Mouse (Mus musculus): Measurements from ENCODE around the gene Synpo2. TPM values are rescaled to one million over a fixed set of nuclear protein-coding genes. Genes with fewer than 3 reads are reported as not detected.

The Synpo2 gene
- polyA plus RNA-seq, 1 experiment from 2014 or later: 4.5 TPM

- H3K9me3 ChIP-seq: no peaks in the 10 kb centered on the region
- no peaks in the 10 kb centered on the region for H3K4me1 ChIP-seq
- H3K27me3 ChIP-seq: no peaks in the 10 kb centered on the region
- no peak overlapping the region for H3K4me2 ChIP-seq
- no peak overlapping the region for H3K27ac ChIP-seq
- H3K36me3 ChIP-seq: no peaks in the 10 kb centered on the region
- H3K4me3 ChIP-seq: no peak overlapping the region
- no peak overlapping the region for H3K9ac ChIP-seq
- ATAC-seq (ENCODE audit: insufficient number of reproducible peaks, low FRiP score, low TSS enrichment, low read depth): no peak
Observed at GRCm38 (mm10) chr3:123075034-123075433, 160.9 kb downstream of the Synpo2 start.

GRCm38 (mm10) chr3:123073351-123073750 lies 162.6 kb downstream of the Synpo2 start:
- no peak overlapping the region for H3K4me2 ChIP-seq
- H3K36me3 ChIP-seq: no peaks in the 10 kb centered on the region
- H3K4me3 ChIP-seq: no peak overlapping the region
- H3K27ac ChIP-seq: no peak overlapping the region
- H3K4me1 ChIP-seq: no peaks in the 10 kb centered on the region
- no peak for ATAC-seq (ENCODE audit: insufficient number of reproducible peaks, low FRiP score, low TSS enrichment, low read depth)
- H3K9ac ChIP-seq: no peak overlapping the region
- H3K27me3 ChIP-seq: no peaks in the 10 kb centered on the region
- H3K9me3 ChIP-seq: no peaks in the 10 kb centered on the region

- Histone ChIP-seq H3K4me3 (no peak overlapping the region), H3K27me3 (no peaks in the 10 kb centered on the region), H3K9ac (no peak overlapping the region), H3K36me3 (no peaks in the 10 kb centered on the region), H3K4me2 (no peak overlapping the region), H3K9me3 (no peaks in the 10 kb centered on the region), H3K4me1 (no peaks in the 10 kb centered on the region), H3K27ac (no peak overlapping the region)
- no peak for ATAC-seq (ENCODE audit: insufficient number of reproducible peaks, low FRiP score, low TSS enrichment, low read depth)
- WGBS: no CpG with 5 or more reads among the region's 1 CpGs
Observed at GRCm38 (mm10) chr3:123072472-123072871, 163.5 kb downstream of the Synpo2 start.

- Histone ChIP-seq H3K9ac (no peak overlapping the region), H3K27ac (no peak overlapping the region), H3K9me3 (no peaks in the 10 kb centered on the region), H3K27me3 (no peaks in the 10 kb centered on the region), H3K4me2 (no peak overlapping the region), H3K4me1 (no peaks in the 10 kb centered on the region), H3K36me3 (no peaks in the 10 kb centered on the region), H3K4me3 (no peak overlapping the region)
- no peak for ATAC-seq (ENCODE audit: insufficient number of reproducible peaks, low FRiP score, low TSS enrichment, low read depth)
- WGBS: 93% methylated on average over 1 of the region's 1 CpGs
Observed at GRCm38 (mm10) chr3:123070996-123071395, 165.0 kb downstream of the Synpo2 start.

GRCm38 (mm10) chr3:123066836-123067235 lies 169.1 kb downstream of the Synpo2 start:
- ATAC-seq (ENCODE audit: insufficient number of reproducible peaks, low FRiP score, low TSS enrichment, low read depth): no peak
- Histone ChIP-seq H3K36me3 (no peaks in the 10 kb centered on the region), H3K9ac (no peak overlapping the region), H3K4me3 (no peak overlapping the region), H3K4me2 (no peak overlapping the region), H3K27ac (no peak overlapping the region), H3K4me1 (0 out of 2 replicates have a peak, but pooled peaks cover 2% of the 10 kb centered on the region), H3K9me3 (no peaks in the 10 kb centered on the region), H3K27me3 (no peaks in the 10 kb centered on the region)
- 80% methylated on average over 7 of the region's 7 CpGs for WGBS

GRCm38 (mm10) chr3:123065466-123065865 lies 170.5 kb downstream of the Synpo2 start:
- Histone ChIP-seq H3K27ac (no peak overlapping the region), H3K9me3 (no peaks in the 10 kb centered on the region), H3K4me1 (0 out of 2 replicates have a peak, but pooled peaks cover 2% of the 10 kb centered on the region), H3K36me3 (no peaks in the 10 kb centered on the region), H3K4me3 (no peak overlapping the region), H3K9ac (no peak overlapping the region), H3K27me3 (no peaks in the 10 kb centered on the region), H3K4me2 (no peak overlapping the region)
- no peak for ATAC-seq (ENCODE audit: insufficient number of reproducible peaks, low FRiP score, low TSS enrichment, low read depth)
- WGBS: 52% methylated on average over 5 of the region's 5 CpGs

- Histone ChIP-seq H3K27me3 (no peaks in the 10 kb centered on the region), H3K27ac (no peak overlapping the region), H3K4me3 (no peak overlapping the region), H3K9ac (no peak overlapping the region), H3K4me2 (no peak overlapping the region), H3K36me3 (no peaks in the 10 kb centered on the region), H3K4me1 (0 out of 2 replicates have a peak, but pooled peaks cover 2% of the 10 kb centered on the region), H3K9me3 (no peaks in the 10 kb centered on the region)
- 32% methylated on average over 5 of the region's 5 CpGs for WGBS
- no peak for ATAC-seq (ENCODE audit: insufficient number of reproducible peaks, low FRiP score, low TSS enrichment, low read depth)
Observed at GRCm38 (mm10) chr3:123064186-123064585, 171.8 kb downstream of the Synpo2 start.

- Histone ChIP-seq H3K4me1 (0 out of 2 replicates have a peak, but pooled peaks cover 2% of the 10 kb centered on the region), H3K27me3 (no peaks in the 10 kb centered on the region), H3K9me3 (no peaks in the 10 kb centered on the region), H3K36me3 (no peaks in the 10 kb centered on the region), H3K9ac (no peak overlapping the region), H3K4me3 (no peak overlapping the region), H3K4me2 (no peak overlapping the region), H3K27ac (no peak overlapping the region)
- WGBS: 80% methylated on average over 2 of the region's 2 CpGs
- ATAC-seq (ENCODE audit: insufficient number of reproducible peaks, low FRiP score, low TSS enrichment, low read depth): no peak
Observed at GRCm38 (mm10) chr3:123061931-123062330, 174.0 kb downstream of the Synpo2 start.

- no peak overlapping the region for H3K4me3 ChIP-seq
- no peak overlapping the region for H3K27ac ChIP-seq
- ATAC-seq (ENCODE audit: insufficient number of reproducible peaks, low FRiP score, low TSS enrichment, low read depth): no peak
- 0 out of 2 replicates have a peak, but pooled peaks cover 2% of the 10 kb centered on the region for H3K4me1 ChIP-seq
- H3K9me3 ChIP-seq: no peaks in the 10 kb centered on the region
- no peak overlapping the region for H3K4me2 ChIP-seq
- H3K9ac ChIP-seq: no peak overlapping the region
- no peaks in the 10 kb centered on the region for H3K36me3 ChIP-seq
- WGBS: 86% methylated on average over 1 of the region's 1 CpGs
- H3K27me3 ChIP-seq: no peaks in the 10 kb centered on the region
Observed at GRCm38 (mm10) chr3:123058832-123059231, 177.1 kb downstream of the Synpo2 start.

GRCm38 (mm10) chr3:123054178-123054577 lies 181.8 kb downstream of the Synpo2 start:
- 0 out of 2 replicates have a peak, but pooled peaks cover 3% of the 10 kb centered on the region for H3K9me3 ChIP-seq
- H3K4me1 ChIP-seq: no peaks in the 10 kb centered on the region
- H3K27me3 ChIP-seq: no peaks in the 10 kb centered on the region
- 47% methylated on average over 5 of the region's 5 CpGs for WGBS
- no peak overlapping the region for H3K9ac ChIP-seq
- no peak overlapping the region for H3K27ac ChIP-seq
- no peak for ATAC-seq (ENCODE audit: insufficient number of reproducible peaks, low FRiP score, low TSS enrichment, low read depth)
- H3K4me2 ChIP-seq: no peak overlapping the region
- H3K4me3 ChIP-seq: no peak overlapping the region
- H3K36me3 ChIP-seq: no peaks in the 10 kb centered on the region

GRCm38 (mm10) chr3:123053192-123053938 lies 182.6 kb downstream of the Synpo2 start:
- Histone ChIP-seq H3K4me3 (no peak overlapping the region), H3K9ac (no peak overlapping the region), H3K4me1 (no peaks in the 10 kb centered on the region), H3K27me3 (no peaks in the 10 kb centered on the region), H3K9me3 (0 out of 2 replicates have a peak, but pooled peaks cover 3% of the 10 kb centered on the region), H3K27ac (no peak overlapping the region), H3K36me3 (no peaks in the 10 kb centered on the region), H3K4me2 (no peak overlapping the region)
- ATAC-seq (ENCODE audit: insufficient number of reproducible peaks, low FRiP score, low TSS enrichment, low read depth): no peak
- 65% methylated on average over 8 of the region's 8 CpGs for WGBS

GRCm38 (mm10) chr3:123042308-123042707 lies 193.6 kb downstream of the Synpo2 start:
- 63% methylated on average over 1 of the region's 1 CpGs for WGBS
- Histone ChIP-seq H3K4me3 (no peak overlapping the region), H3K9me3 (no peaks in the 10 kb centered on the region), H3K27ac (no peak overlapping the region), H3K27me3 (no peaks in the 10 kb centered on the region), H3K36me3 (no peaks in the 10 kb centered on the region), H3K9ac (no peak overlapping the region), H3K4me2 (no peak overlapping the region), H3K4me1 (0 out of 2 replicates have a peak, but pooled peaks cover 3% of the 10 kb centered on the region)
- ATAC-seq (ENCODE audit: insufficient number of reproducible peaks, low FRiP score, low TSS enrichment, low read depth): no peak
